Mouse (Mus musculus): ENCODE data around the gene Acads. TPM values are rescaled to one million over a fixed set of nuclear protein-coding genes. Genes with fewer than 3 reads are reported as not detected.
A peak's percentile ranks its signal among the peaks of the same experiment; 100 is the strongest.

Acads gene
- polyA plus RNA-seq, 1 experiment from 2014 or later: 21.6 TPM

GRCm38 (mm10) chr5:115145976-115146746 is 27.0 kb upstream of the Acads start:
- H3K9ac ChIP-seq (ENCODE audit: low read length): no peak overlapping the region
- no peaks in the 10 kb centered on the region for H3K27me3 ChIP-seq (ENCODE audit: control insufficient read depth, insufficient read depth, low read length)
- H3K27ac ChIP-seq (ENCODE audit: low read depth, low read length): no peak overlapping the region
- H3K36me3 ChIP-seq (ENCODE audit: control insufficient read depth, insufficient read depth, low read length): peaks cover 17% of the 10 kb centered on the region
- 90% methylated on average over 6 of the region's 6 CpGs for WGBS
- no peak for ATAC-seq (ENCODE audit: low FRiP score)
- 0 out of 2 replicates have a peak, but pooled peaks cover 2% of the 10 kb centered on the region for H3K4me1 ChIP-seq (ENCODE audit: control insufficient read depth, insufficient read depth, low read length)
- no peak for DNase-seq (ENCODE audit: low spot score, missing footprints)
- no peak overlapping the region for H3K4me3 ChIP-seq (ENCODE audit: low read depth, low read length)
- H3K4me2 ChIP-seq: no peak overlapping the region
- no peaks in the 10 kb centered on the region for H3K9me3 ChIP-seq (ENCODE audit: control insufficient read depth, low read length)

- Histone ChIP-seq H3K27me3 (ENCODE audit: control insufficient read depth, insufficient read depth, low read length) (no peaks in the 10 kb centered on the region), H3K36me3 (ENCODE audit: control insufficient read depth, insufficient read depth, low read length) (peaks cover 13% of the 10 kb centered on the region), H3K27ac (ENCODE audit: low read depth, low read length) (no peak overlapping the region), H3K9ac (ENCODE audit: low read length) (no peak overlapping the region), H3K4me1 (ENCODE audit: control insufficient read depth, insufficient read depth, low read length) (0 out of 2 replicates have a peak, but pooled peaks cover 2% of the 10 kb centered on the region), H3K4me2 (no peak overlapping the region), H3K9me3 (ENCODE audit: control insufficient read depth, low read length) (no peaks in the 10 kb centered on the region), H3K4me3 (ENCODE audit: low read depth, low read length) (no peak overlapping the region)
- ATAC-seq (ENCODE audit: low FRiP score): no peak
- no peak for DNase-seq (ENCODE audit: low spot score, missing footprints)
- 81% methylated on average over 11 of the region's 11 CpGs for WGBS
Measured at GRCm38 (mm10) chr5:115145253-115145968, 26.3 kb upstream of the Acads start.

- Histone ChIP-seq H3K4me3 (ENCODE audit: low read depth, low read length) (no peak overlapping the region), H3K4me1 (ENCODE audit: control insufficient read depth, insufficient read depth, low read length) (0 out of 2 replicates have a peak, but pooled peaks cover 2% of the 10 kb centered on the region), H3K9ac (ENCODE audit: low read length) (no peak overlapping the region), H3K27me3 (ENCODE audit: control insufficient read depth, insufficient read depth, low read length) (no peaks in the 10 kb centered on the region), H3K9me3 (ENCODE audit: control insufficient read depth, low read length) (no peaks in the 10 kb centered on the region), H3K27ac (ENCODE audit: low read depth, low read length) (no peak overlapping the region), H3K4me2 (no peak overlapping the region), H3K36me3 (ENCODE audit: control insufficient read depth, insufficient read depth, low read length) (peaks cover 4% of the 10 kb centered on the region)
- DNase-seq (ENCODE audit: low spot score, missing footprints) (no peak), ATAC-seq (ENCODE audit: low FRiP score) (no peak)
- 69% methylated on average over 6 of the region's 6 CpGs for WGBS
Measured at GRCm38 (mm10) chr5:115144471-115144870, 25.3 kb upstream of the Acads start.

GRCm38 (mm10) chr5:115143552-115143951 is 24.4 kb upstream of the Acads start:
- H3K27ac ChIP-seq (ENCODE audit: low read depth, low read length): no peak overlapping the region
- no peaks in the 10 kb centered on the region for H3K9me3 ChIP-seq (ENCODE audit: control insufficient read depth, low read length)
- 79% methylated on average over 10 of the region's 10 CpGs for WGBS
- no peak overlapping the region for H3K4me3 ChIP-seq (ENCODE audit: low read depth, low read length)
- DNase-seq (ENCODE audit: low spot score, missing footprints): no peak
- no peak overlapping the region for H3K4me2 ChIP-seq
- ATAC-seq (ENCODE audit: low FRiP score): no peak
- no peak overlapping the region for H3K9ac ChIP-seq (ENCODE audit: low read length)
- H3K36me3 ChIP-seq (ENCODE audit: control insufficient read depth, insufficient read depth, low read length): no peaks in the 10 kb centered on the region; the same call in none of the 2 replicates
- H3K4me1 ChIP-seq (ENCODE audit: control insufficient read depth, insufficient read depth, low read length): 0 out of 2 replicates have a peak, but pooled peaks cover 2% of the 10 kb centered on the region
- no peaks in the 10 kb centered on the region for H3K27me3 ChIP-seq (ENCODE audit: control insufficient read depth, insufficient read depth, low read length)

GRCm38 (mm10) chr5:115142166-115142697 is 23.1 kb upstream of the Acads start:
- ATAC-seq (ENCODE audit: low FRiP score) (no peak), DNase-seq (ENCODE audit: low spot score, missing footprints) (no peak)
- WGBS: 92% methylated on average over 9 of the region's 9 CpGs
- Histone ChIP-seq H3K27ac (ENCODE audit: low read depth, low read length) (no peak overlapping the region), H3K9me3 (ENCODE audit: control insufficient read depth, low read length) (no peaks in the 10 kb centered on the region), H3K27me3 (ENCODE audit: control insufficient read depth, insufficient read depth, low read length) (no peaks in the 10 kb centered on the region), H3K4me1 (ENCODE audit: control insufficient read depth, insufficient read depth, low read length) (0 out of 2 replicates have a peak, but pooled peaks cover 2% of the 10 kb centered on the region), H3K36me3 (ENCODE audit: control insufficient read depth, insufficient read depth, low read length) (no peaks in the 10 kb centered on the region; the same call in 1 of the 2 replicates), H3K9ac (ENCODE audit: low read length) (no peak overlapping the region), H3K4me3 (ENCODE audit: low read depth, low read length) (no peak overlapping the region), H3K4me2 (no peak overlapping the region)

GRCm38 (mm10) chr5:115140726-115141125 is 21.6 kb upstream of the Acads start:
- no peak overlapping the region for H3K9ac ChIP-seq (ENCODE audit: low read length)
- H3K4me2 ChIP-seq: no peak overlapping the region
- no peak overlapping the region for H3K4me3 ChIP-seq (ENCODE audit: low read depth, low read length)
- 82% methylated on average over 3 of the region's 3 CpGs for WGBS
- H3K9me3 ChIP-seq (ENCODE audit: control insufficient read depth, low read length): no peaks in the 10 kb centered on the region
- no peaks in the 10 kb centered on the region for H3K36me3 ChIP-seq (ENCODE audit: control insufficient read depth, insufficient read depth, low read length)
- no peaks in the 10 kb centered on the region for H3K27me3 ChIP-seq (ENCODE audit: control insufficient read depth, insufficient read depth, low read length)
- ATAC-seq (ENCODE audit: low FRiP score) (no peak), DNase-seq (ENCODE audit: low spot score, missing footprints) (no peak)
- H3K4me1 ChIP-seq (ENCODE audit: control insufficient read depth, insufficient read depth, low read length): 0 out of 2 replicates have a peak, but pooled peaks cover 2% of the 10 kb centered on the region
- no peak overlapping the region for H3K27ac ChIP-seq (ENCODE audit: low read depth, low read length)

- WGBS: 74% methylated on average over 4 of the region's 4 CpGs
- peaks cover 3% of the 10 kb centered on the region for H3K4me1 ChIP-seq (ENCODE audit: control insufficient read depth, insufficient read depth, low read length)
- ATAC-seq (ENCODE audit: low FRiP score) (no peak), DNase-seq (ENCODE audit: low spot score, missing footprints) (no peak)
- H3K4me2 ChIP-seq: no peak overlapping the region
- no peak overlapping the region for H3K27ac ChIP-seq (ENCODE audit: low read depth, low read length)
- H3K4me3 ChIP-seq (ENCODE audit: low read depth, low read length): no peak overlapping the region
- H3K9me3 ChIP-seq (ENCODE audit: control insufficient read depth, low read length): no peaks in the 10 kb centered on the region
- H3K36me3 ChIP-seq (ENCODE audit: control insufficient read depth, insufficient read depth, low read length): no peaks in the 10 kb centered on the region
- no peaks in the 10 kb centered on the region for H3K27me3 ChIP-seq (ENCODE audit: control insufficient read depth, insufficient read depth, low read length)
- H3K9ac ChIP-seq (ENCODE audit: low read length): no peak overlapping the region
Measured at GRCm38 (mm10) chr5:115139124-115139523, 20.0 kb upstream of the Acads start.

GRCm38 (mm10) chr5:115134234-115135165 is 15.4 kb upstream of the Acads start, which contains the start of gene Unc119b:
Gene Unc119b (minus strand): TSS chr5:115134975.
- Histone ChIP-seq H3K4me3 (ENCODE audit: low read depth, low read length) (peak within 1 kb of the TSS; percentile 97), H3K9ac (ENCODE audit: low read length) (peak within 1 kb of the TSS; percentile 91), H3K36me3 (ENCODE audit: control insufficient read depth, insufficient read depth, low read length) (0 out of 2 replicates have a peak, but pooled peaks cover 2% of the 10 kb centered on the region), H3K9me3 (ENCODE audit: control insufficient read depth, low read length) (no peaks in the 10 kb centered on the region), H3K27ac (ENCODE audit: low read depth, low read length) (no peak within 1 kb of the TSS; the same call in 1 of the 2 replicates), H3K27me3 (ENCODE audit: control insufficient read depth, insufficient read depth, low read length) (no peaks in the 10 kb centered on the region), H3K4me2 (peak within 1 kb of the TSS; percentile 93), H3K4me1 (ENCODE audit: control insufficient read depth, insufficient read depth, low read length) (peaks cover 8% of the 10 kb centered on the region)
- ATAC-seq (ENCODE audit: low FRiP score) (peak; percentile 94), DNase-seq (ENCODE audit: low spot score, missing footprints) (peak; percentile 99)
- WGBS: under 1% methylated on average over 54 of the region's 81 CpGs

Data from midbrain, embryonic 11.5 days (tissue).